Mouse (Mus musculus): ENCODE results near the gene Lyst.
"Not testable (repeated sequence)": the region's sequence is repeated elsewhere in the genome, so short reads cannot be mapped to it uniquely, and the experiment has no call there.

Gene Lyst

DNA sequence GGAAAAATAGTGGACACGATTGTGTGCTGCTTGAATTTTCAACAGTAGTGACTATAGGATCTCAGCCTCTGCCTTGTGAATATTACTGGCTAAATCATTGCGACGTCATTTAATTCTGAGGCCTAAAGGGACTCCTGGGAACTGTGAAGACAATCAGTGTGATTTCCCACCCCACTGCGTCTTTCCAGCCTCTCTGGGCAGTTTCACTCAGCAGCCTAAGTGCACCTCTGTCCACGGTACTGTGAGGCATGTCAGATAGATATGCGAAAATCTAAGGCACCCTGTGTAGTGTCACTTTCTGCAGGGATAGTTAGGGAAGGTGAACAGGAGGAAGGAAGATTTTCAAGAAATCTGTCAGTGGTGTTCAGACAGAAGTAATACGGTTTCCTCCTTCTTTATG, 193.1 kb downstream of the Lyst start:
- DNase-seq (ENCODE audit: low read depth): no peak

DNA sequence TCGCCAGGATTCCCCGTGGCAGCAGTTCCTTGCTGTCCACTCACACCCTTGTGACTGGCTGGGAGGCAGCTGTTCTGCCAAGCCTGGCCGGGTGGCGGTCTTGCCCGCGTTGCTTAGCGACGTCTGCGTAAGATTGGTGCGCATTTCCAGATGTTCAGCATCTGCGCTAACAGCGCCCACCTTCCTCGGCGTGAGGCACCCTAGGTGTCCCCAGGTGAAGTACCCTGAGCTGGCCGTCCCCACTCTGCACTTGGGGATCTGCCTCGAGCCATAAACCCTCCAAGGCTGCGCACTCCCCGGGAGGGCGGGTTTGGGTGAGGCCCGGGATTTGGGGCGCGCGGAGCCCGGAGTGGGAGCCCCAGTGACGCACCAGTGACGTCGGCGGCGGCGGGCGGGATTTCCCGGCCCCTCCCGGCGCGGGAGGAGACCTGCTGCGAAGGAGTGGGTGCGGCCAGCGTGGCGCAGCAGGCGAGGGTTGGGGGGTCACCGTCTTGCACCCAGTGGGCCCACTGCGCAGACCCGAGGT, 193.8 kb downstream of the Lyst start, which contains the start of gene Gng4:
Gene Gng4 (plus strand): TSS at position 166 of the 526 bp plus-strand sequence.
- DNase-seq (ENCODE audit: low read depth): no peak

DNA sequence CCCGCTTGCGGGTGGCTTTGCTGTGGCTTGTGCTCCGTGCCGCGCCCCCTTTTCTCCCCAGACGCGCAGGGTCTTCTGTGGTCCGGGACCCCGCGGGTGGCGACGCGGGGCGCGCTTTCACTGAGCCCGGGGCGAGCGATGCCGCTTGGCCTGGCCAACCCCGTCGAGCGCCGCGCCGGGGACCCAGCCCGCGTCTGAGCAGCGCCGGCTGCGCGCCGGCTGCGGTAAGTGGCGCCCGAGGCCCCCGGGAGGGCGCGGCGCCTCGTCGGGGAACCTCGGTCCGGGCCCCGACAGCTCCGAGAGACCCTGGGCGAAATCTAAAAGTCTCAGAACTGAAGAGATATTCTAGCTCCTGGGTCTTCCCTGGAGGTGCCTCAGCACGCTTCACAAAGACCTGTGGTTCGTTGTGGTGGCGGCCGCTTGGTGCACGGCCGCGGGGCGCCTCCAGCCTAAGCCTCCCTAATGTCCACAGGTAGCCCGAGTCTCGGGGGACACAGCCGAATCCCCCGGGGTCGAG, 194.3 kb downstream of the Lyst start:
- no peak for DNase-seq (ENCODE audit: low read depth)

DNA sequence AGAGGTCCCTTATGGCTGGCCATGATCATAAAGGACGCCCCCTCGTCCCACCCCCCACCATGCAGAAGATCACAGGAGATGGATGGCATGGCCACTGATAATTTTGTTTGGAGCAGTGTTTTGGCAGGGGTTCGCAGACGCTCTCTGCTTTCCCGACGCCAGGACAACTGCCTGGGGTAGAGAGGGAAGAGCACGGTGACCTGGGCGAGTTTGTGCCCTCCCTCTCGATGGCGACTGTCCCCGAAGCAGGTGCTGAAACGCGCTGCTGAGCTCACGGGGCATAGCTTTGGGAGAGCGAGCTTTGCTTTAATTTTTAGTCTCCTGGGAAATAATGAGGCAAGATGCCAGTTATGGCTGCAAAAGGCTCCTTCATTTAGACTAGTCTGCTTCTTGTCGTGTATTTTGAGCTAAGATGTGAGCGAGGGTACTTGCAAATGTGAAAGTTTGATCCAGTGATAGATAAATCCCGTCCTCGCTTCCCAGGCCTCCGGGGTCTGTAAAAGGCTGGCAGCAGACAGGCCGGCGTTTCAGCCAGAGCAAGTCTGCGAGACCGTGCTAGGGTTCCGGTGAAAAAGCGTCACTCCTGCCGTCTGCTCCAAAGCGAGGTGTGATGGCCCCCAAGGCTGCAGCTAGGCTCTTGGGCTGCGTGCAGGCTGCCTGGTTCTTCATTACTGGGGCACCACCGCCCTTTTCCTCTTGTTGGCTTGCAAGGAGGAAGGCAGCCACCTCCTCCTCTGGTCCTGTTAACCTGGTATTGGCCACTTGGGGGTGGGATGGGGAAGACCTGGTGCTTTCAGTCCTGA, 195.0 kb downstream of the Lyst start:
- no peak for DNase-seq (ENCODE audit: low read depth)

DNA sequence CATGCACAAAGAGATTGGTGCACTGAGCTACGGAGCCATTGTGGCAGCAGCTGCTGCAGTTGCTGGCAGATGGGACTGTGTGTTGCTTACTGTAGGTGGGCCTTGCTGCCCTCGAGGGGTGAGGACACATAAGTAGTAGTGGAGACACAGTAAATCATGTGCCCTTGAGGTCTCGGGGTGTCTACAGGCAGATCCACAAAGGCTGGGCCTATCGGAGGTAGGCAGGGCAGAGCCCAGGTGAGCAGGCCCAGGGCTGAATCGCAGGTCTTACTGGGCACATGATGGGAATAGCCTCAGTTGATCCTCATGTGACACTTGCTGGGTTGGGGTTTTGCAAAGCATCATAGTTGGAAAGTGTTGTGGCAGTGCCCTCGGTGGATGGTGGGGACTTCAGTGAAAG, 196.8 kb downstream of the Lyst start:
- DNase-seq (ENCODE audit: low read depth): no peak

DNA sequence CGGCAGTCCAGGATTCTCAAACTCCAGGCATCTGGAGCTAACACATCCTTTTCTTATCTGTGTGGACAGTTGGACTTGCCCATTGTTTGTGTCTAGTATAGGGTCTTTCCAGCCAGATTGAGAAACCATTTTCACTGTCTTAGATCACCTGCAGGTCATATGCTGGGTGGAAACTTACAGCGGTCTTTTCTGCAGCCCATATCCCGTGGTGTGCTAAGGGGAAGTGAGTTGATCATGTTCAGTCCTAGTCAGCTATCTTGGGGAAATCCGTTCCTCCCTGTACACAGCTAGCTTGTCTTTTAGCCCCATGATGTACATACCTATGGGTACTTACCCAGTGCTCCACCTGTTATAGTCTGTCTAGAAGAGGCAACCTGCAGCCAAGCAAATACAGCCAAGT, 197.9 kb downstream of the Lyst start:
- no peak for DNase-seq (ENCODE audit: low read depth)

DNA sequence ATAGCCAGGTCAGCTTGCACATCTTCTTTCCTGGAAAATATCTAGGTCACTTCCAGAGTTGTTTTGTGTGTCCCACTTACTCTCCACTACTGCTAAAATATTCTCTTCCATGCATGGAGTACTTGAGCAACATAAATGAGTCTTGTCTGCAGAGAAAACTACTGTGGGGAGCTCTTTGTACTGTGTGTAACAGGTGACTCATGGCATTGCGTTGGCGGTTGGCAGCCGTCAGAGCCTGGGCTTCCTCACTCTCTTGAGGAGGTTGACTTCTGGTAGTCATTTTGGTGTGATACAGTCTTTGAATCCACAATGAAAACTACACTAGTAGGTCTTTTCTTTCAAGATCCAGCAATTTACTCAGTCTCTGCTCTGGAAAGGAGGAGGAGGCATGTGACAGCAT, 201.8 kb downstream of the Lyst start:
- DNase-seq (ENCODE audit: low read depth): peak; percentile 76

DNA sequence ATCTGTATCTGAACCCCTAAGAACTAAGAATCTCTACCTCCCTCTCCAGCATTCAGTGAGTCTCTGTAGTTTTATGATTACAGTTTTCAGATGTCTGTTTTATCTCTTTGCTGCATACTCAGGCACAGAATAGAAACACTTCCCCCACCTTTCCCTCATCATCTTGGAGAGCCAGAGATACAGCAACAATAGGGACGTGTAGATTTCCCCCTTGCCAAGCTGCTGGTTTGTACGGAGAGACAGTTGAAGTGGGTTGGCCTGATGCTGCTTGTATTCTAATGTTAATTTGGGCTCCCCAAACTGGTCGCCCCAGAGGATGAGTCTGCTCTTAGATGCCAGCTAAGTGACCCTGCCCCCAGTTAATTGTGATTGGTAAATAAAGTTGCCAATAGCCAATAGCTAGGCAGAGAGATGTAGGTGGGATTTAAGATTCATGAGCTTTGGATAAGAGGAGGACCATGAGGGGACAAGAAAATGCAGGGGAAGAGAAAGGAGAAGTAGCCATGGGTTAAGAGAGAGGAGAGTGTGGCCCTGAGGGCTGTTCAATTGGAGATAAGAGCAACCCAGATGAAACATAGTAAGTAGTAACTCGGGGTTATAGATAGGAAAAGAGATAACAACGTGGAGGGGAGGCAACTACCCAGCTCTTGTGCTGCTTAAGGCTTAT, 205.1 kb downstream of the Lyst start:
- DNase-seq (ENCODE audit: low read depth): no peak

DNA sequence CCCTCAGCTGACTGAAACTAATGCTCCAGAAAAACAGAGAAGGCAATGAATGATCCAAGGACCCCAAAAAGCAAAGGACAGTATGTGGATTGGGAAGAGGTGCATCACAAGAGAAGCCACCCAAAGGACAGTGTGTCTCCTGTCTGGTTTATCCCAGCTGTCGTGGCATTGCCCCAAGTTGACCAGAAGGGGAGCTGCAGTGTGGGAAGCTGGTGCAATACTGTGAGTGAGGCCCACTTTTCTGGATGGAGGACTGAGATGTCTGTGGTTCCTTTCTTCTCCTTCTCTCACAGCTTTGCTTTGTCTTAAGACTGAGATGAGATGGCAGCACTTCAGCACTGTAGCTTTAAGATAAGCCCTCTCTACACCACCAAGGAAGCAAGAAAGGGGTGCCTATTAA, 205.9 kb downstream of the Lyst start:
- no peak for DNase-seq (ENCODE audit: low read depth)

DNA sequence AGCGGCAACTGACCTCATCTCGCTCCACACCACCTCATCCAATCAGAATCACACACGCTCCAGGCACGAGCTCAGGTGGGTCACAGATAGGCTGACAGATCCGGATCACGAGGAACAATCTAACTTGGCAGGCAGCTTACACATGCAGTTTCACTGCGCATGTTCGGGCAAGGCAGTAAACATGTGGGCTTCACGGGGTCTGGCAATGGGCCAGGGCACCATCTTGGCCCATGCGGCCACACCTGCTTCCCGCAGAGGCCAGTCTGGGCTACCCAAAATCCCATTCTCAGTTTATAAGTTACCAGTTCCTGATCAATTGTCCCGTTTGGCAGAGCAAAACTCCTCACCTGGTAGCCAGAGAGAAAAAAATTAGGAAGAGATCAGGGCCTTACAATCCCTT, 207.6 kb downstream of the Lyst start:
- not testable (repeated sequence) for DNase-seq (ENCODE audit: low read depth)

DNA sequence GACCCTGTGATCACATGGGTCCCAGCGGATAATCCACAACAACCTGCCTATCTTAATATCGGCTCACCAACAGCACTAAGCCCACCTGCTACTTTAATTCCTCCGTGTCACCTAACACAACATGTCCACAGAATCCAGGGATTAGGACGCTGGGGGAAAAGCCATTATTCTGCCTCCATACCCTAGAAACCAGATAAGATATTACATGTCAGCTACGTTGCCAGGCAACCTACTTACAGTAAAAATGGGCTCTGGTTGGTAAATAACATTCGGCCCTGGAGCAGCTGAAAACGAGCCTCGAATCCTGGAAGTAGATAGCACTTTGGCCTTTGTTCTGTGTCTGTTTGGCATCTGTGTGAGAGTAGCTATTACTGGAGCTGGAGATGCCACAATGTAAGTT, 208.6 kb downstream of the Lyst start:
- no peak for DNase-seq (ENCODE audit: low read depth)

DNA sequence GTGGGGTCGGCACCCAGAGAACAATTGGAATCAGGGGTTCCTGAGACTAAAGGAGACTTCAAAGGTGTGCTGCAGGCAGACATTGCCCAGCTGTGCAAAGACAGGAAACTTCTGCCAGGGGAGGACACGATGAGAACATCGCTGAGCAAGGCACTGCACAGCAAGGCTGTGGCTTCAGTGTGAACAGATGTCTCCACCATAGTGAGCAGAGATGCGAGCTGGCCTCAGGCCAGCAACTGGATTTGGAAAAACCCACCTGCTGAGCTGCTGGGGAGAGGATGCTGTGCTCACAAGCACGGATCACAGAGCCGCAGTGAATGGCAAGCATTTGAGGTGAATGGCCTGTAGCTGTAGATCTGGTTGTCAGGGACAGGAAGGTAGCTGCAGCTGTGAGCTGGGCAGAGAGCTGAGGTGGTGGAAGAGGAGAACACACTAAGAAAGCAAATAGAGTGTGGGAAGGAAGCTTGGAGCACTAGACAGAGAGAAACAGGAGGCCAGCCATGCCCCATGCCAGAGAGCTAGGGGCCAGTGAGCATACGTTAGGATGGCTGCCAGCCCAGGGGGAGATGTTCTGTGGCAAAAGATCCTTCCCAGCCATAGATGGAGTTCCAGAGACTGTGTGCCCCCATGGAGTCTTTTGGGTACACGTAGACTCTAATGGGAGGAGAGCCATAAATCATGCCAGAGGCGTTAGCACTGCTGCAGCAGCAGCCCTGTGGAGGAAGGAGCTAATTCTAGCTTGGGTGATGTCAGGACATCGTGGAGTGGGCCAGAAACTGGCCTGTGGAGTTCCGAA, 218.3 kb downstream of the Lyst start:
- no peak for DNase-seq (ENCODE audit: low read depth)

DNA sequence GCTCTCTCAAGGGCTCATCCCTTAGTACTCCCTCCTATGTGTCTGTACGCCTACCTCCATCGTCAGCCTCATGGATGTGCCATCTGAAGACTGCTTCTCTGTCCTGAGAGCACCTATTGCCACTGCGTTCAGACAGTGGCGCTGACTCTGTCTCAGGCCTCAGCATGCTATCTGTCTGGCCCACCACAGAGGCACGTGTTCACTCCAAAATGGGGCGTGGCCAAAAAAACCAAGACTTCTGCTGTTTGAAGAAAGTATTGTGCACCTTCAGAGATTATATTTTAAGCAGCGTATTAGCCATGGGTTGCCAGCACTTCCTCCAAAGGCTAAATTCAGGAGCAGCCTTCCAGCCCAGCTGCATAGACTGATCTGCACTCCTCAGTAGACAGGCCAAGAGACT, 220.7 kb downstream of the Lyst start:
- no peak for DNase-seq (ENCODE audit: low read depth)

DNA sequence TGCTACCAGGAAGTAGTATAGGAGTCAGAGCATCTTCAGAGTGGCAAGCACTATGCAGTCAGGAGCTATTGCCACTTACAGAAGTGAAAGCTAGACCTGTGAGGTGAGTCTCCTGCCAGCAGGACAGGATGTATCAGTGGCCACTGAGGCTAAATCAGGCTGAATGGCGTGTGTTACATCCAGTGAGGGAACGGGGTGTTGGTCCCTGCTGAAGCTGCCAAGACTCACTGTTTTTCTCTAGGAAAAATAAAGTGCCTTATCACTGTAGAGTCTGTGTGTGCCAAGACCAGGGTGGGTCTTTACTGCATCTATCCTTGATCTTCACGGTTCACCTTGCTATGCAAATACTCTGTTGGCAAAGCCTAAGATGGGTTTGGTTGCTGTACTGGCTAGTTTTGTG, 228.5 kb downstream of the Lyst start:
- DNase-seq (ENCODE audit: low read depth): no peak

DNA sequence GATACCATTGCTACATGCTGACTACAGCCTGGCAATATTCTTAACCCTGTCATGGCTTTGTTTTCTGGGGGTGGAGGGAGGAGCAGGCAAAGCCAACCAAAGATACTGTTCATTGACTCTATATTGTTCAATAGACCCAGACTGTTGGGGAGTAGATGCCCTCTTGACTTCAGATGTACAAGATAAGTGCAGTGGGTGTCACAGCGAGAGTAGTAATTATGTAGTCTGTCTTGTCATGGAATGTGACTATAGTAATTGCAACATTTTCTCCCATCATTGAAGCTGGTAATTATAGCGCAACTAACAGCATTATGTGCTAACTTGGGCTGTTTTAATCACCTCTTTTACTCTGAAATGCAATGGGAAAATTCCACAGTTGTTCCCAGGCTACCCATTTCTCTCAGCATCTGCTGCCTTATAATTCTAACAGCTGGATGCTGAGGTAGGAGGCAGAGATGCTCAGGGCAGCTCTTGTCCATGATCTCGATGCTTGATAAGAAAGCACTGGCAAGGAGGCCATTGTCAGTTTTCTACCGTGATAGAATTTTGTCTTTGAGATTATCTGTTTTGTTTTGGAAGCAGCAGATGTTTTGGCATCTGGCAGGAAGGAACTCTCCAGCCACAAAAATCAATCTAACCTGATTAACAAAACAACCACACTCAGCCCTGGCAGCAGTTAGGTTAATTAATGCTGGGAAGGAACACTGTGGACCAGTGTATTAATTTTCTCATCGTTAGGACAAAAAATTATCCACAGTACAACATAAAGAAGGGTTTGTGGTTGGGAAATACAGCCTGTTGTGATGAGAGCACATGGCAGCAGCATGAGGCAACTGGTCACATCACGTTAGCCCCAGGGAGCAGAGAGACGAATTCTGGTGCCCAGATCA, 230.3 kb downstream of the Lyst start:
- DNase-seq (ENCODE audit: low read depth): no peak

DNA sequence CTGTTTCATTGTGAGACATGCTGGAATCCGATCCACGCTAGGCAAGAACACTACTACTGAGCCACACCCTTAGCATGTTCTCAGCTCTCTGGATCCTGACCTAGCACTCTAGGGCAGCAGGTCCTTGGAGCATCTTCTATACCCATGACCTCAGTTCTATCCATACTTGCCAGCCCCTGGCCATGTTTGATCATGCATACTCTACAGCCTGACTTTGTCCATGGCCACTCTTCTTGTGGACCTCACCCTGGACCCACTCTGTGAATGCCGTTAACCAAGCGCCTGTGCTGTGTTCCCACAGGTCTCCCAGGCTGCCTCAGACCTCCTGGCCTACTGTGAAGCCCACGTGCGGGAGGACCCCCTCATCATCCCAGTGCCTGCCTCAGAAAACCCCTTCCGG, 234.7 kb downstream of the Lyst start:
- no peak for DNase-seq (ENCODE audit: low read depth)

DNA sequence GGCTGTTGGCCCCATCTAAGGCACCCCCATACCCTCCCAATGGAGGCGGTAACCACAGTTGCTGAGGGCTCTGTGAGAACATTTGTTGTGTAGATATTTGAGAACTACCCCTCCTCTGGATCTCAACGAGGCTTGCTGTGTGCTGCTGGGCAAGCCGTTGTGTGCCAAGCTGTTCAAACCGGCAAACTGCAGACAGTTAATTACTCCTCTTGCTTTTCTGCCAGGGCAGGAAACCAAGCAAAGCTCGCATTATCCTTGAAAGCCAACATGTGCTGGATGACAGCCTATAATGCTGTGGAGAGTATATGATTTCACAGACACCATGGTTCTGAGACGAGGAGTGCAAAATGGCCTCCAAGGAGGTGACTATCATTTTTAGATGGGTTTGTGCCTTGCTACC, 236.3 kb downstream of the Lyst start:
- DNase-seq (ENCODE audit: low read depth): no peak

DNA sequence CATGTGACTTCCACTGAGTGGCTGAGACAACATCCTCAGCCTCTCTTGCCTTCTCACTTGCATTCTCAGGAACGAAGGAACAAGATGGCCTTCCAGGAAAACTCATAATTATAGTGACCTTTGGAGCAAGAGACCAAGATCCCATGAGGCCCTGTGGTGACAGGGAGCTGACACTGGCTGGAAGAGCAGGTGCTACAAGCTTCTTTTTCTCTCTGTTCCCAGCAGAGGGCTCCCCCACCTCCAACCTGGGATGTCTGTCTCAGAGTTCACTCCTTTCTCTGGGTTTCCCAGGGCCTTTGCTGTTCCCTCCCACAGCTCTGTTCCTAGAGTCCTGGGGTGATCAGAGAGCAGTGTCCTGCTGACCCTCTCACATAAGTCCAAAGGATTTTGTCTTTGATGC, 237.9 kb downstream of the Lyst start:
- DNase-seq (ENCODE audit: low read depth): no peak

All from NIH3T3 (cell line).